Mouse (Mus musculus) liver, embryonic 18 days (tissue): ENCODE results near the gene Sord. TPM values are rescaled to one million over a fixed set of nuclear protein-coding genes. Genes with fewer than 3 reads are reported as not detected.

Experiments used
- polyA plus RNA-seq: library from polyadenylated mRNA; depleted of rRNA; stranded (reverse); fragments of >200 nt; gene quantifications from 2 replicates; pipeline ENCODE4 v1.2.3, GENCODE M21; 2012; rRNA removed

Sord gene
- 131 and 161 TPM in 2 replicates for polyA plus RNA-seq

DNA sequence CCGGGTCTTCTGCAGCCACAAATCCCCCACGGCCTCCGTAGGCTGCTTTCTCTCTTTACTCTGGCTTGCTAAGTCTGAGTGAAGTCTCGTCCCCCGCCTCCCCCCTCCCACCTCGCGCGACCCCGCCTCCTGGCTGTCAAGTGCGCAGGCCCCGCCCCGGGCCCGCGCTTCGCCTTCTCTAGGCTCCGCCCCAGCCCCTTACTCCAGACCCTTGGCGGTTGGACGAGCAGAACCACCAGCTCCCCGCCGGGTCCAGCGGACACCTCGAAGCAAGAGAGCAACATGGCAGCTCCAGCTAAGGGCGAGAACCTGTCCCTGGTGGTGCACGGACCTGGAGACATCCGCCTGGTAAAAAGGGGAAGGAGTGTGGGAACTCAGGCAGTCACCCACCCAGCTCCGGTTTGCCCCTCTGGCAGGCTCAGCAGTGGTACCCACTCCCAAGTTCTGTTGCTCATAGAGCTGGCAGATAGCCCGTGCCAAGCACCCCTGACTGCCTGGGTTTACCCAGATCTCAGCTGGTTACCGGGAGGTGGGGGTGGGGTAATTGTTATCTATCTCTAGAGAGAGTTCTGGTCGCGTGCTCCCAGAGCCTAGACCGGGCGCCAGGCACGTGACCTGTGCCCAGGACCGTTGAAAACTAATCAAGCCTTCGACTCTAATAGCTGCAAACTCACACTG, at the start of gene Sord:
Gene Sord (plus strand): TSS at position 139 of the 678 bp plus-strand sequence.

DNA sequence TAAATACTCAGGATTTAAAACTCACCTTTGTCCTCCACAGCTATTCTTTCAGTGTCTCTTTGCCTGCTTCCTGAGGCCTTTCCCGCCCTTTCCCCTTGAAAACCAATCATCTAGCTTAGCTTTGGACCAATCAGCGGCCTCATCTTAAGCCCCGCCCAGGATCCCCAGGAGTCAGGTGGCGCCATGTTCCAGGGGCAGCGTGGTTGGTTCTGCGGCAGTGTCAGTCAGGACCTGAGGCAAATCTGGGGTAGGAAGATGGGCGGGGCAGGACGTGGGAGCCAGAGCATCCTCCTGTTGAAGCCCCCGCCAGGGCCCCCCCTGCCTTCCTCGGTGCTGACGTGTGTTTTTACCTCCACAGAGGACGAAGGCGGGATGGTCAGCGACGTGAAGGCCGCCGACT, 48.4 kb upstream of the Sord start, which contains the start of the genes Patl2 and Terb2:
Gene Patl2 (minus strand): TSS at position 84 of the 400 bp plus-strand sequence.
Gene Terb2 (plus strand): TSS at position 167 of the 400 bp plus-strand sequence.

GRCm38 (mm10) chr2:122298096-122298499, 63.5 kb downstream of the Sord start, which contains the start of gene Duox2:
TSS of gene Duox2 (minus strand) at chr2:122298449.

DNA sequence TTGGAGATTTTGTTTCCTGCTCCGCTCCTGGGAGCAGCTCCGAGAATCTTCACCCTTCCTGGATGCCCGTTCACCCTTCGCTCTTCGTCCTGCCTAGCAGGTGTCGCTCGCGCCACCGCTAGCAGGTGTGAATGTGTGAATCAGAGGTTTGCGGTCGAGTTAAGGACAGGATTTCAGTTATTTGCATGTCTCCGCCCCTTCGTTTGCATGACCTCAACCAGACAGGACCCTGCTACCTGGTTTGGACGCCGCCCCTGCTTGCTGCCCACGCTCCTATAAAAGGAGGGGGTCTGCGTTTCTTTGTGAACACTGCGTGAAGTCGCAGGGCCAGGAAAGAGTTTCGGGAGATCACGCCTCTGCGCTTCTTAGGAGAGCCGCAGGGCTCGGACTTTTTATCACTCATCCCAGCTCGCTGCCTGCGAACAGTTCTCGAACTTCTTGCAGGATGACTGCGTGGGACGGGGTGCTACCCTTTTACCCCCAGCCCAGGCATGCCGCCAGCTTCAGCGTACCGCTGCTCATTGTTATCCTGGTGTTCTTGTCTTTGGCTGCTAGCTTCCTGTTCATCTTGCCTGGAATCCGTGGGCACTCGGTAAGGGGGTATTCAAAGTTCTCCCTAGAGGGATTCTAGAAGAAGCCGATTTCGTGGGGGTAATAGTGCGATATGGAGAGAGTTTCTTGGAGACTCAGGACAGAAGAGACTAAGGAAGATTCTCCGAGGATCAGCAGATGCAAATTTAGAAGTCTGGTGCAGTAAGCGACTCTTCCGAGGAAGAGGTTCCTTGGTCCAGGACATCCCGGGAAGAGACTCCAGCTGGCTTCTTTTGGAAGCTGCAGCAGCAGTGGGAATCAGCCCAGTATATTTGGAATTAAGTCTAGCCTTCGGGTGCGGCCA, 64.3 kb downstream of the Sord start, which contains the start of gene Duoxa2:
Gene Duoxa2 (plus strand): TSS at position 305 of the 895 bp plus-strand sequence.

GRCm38 (mm10) chr2:122313536-122313935, 79.0 kb downstream of the Sord start, which contains the start of gene Duoxa1:
TSS of gene Duoxa1 (minus strand) at chr2:122313730.

Other genes with a start within 250 kb of the Sord start
- gene Eif3j1, start 206.2 kb upstream of the Sord start, polyA plus RNA-seq = 10.2 and 10.8 TPM in 2 replicates
- 2.9 and 3.1 TPM in 2 replicates for gene Spg11, start 116.4 kb upstream of the Sord start, polyA plus RNA-seq
- 473 and 557 TPM in 2 replicates for gene B2m, start 87.1 kb upstream of the Sord start, polyA plus RNA-seq
- gene Trim69, start 74.0 kb upstream of the Sord start, polyA plus RNA-seq = 0.05 and 0.07 TPM in 2 replicates
- 0.13 and 0.18 TPM in 2 replicates for gene Patl2, start 48.6 kb upstream of the Sord start, polyA plus RNA-seq
- gene Terb2, start 48.5 kb upstream of the Sord start, polyA plus RNA-seq = not detected in 2 replicates
- 0.01 and 0.02 TPM in 2 replicates for gene Duox2, start 63.7 kb downstream of the Sord start, polyA plus RNA-seq
- not detected in 2 replicates for gene Duoxa2, start 64.2 kb downstream of the Sord start, polyA plus RNA-seq
- gene Duoxa1, start 79.0 kb downstream of the Sord start, polyA plus RNA-seq = 0.03 TPM in 1 of 2 replicates, not detected in the other
- gene Duox1, start 80.9 kb downstream of the Sord start, polyA plus RNA-seq = not detected in 2 replicates
- gene Shf, start 134.4 kb downstream of the Sord start, polyA plus RNA-seq = 6.4 and 7.1 TPM in 2 replicates
- gene Slc28a2, start 191.7 kb downstream of the Sord start, polyA plus RNA-seq = 1.8 and 2.2 TPM in 2 replicates